Mouse (Mus musculus): ENCODE data around the gene Ppp4c. TPM values are rescaled to one million over a fixed set of nuclear protein-coding genes. Genes with fewer than 3 reads are reported as not detected.
A peak's percentile ranks its signal among the peaks of the same experiment; 100 is the strongest.

Gene Ppp4c
- polyA plus RNA-seq (2012; rRNA removed) = 175 and 184 TPM in 2 replicates

GRCm38 (mm10) chr7:126791851-126792720, at the start of gene Ppp4c:
Gene Ppp4c (minus strand): TSS chr7:126792496.
- H3K27me3 ChIP-seq (ENCODE audit: control insufficient read depth, insufficient read depth, low read length) = no peaks in the 10 kb centered on the region
- H3K4me3 ChIP-seq (ENCODE audit: extremely low read depth, insufficient read depth, insufficient read length) = peak within 1 kb of the TSS; percentile 83
- peak; percentile 95 to 97 for DNase-seq (ENCODE audit: low read depth in 1 of 2, low spot score in 2 of 2)
- WGBS = under 1% methylated on average over 82 of the region's 83 CpGs
- TF ChIP-seq CTCF (IDR thresholded peaks at IDR 0.05; ENCODE audit: extremely low read depth, insufficient read depth, insufficient read length, insufficient replicate concordance) (no peak), POLR2A (IDR thresholded peaks at IDR 0.05; ENCODE audit: low read depth, low read length) (peak; percentile 79)
- peak within 1 kb of the TSS; percentile 92 for H3K27ac ChIP-seq (ENCODE audit: insufficient read depth, low read length)
- H3K36me3 ChIP-seq (ENCODE audit: control insufficient read depth, insufficient read depth, low read length) = peaks cover 41% of the 10 kb centered on the region
- H3K4me1 ChIP-seq (ENCODE audit: control insufficient read depth, insufficient read depth, insufficient read length) = peaks cover 2% of the 10 kb centered on the region; the same call in 1 of the 2 replicates

GRCm38 (mm10) chr7:126833294-126833693, 41.0 kb upstream of the Ppp4c start:
- TF ChIP-seq CTCF (IDR thresholded peaks at IDR 0.05; ENCODE audit: extremely low read depth, insufficient read depth, insufficient read length, insufficient replicate concordance) (no peak), POLR2A (IDR thresholded peaks at IDR 0.05; ENCODE audit: low read depth, low read length) (no peak)
- Histone ChIP-seq H3K36me3 (ENCODE audit: control insufficient read depth, insufficient read depth, low read length) (no peaks in the 10 kb centered on the region), H3K27ac (ENCODE audit: insufficient read depth, low read length) (no peak overlapping the region), H3K27me3 (ENCODE audit: control insufficient read depth, insufficient read depth, low read length) (no peaks in the 10 kb centered on the region), H3K4me3 (ENCODE audit: extremely low read depth, insufficient read depth, insufficient read length) (no peak overlapping the region), H3K4me1 (ENCODE audit: control insufficient read depth, insufficient read depth, insufficient read length) (0 out of 2 replicates have a peak, but pooled peaks cover 2% of the 10 kb centered on the region)
- DNase-seq (ENCODE audit: low read depth in 1 of 2, low spot score in 2 of 2) = no peak
- 100% methylated on average over 1 of the region's 1 CpGs for WGBS

DNA sequence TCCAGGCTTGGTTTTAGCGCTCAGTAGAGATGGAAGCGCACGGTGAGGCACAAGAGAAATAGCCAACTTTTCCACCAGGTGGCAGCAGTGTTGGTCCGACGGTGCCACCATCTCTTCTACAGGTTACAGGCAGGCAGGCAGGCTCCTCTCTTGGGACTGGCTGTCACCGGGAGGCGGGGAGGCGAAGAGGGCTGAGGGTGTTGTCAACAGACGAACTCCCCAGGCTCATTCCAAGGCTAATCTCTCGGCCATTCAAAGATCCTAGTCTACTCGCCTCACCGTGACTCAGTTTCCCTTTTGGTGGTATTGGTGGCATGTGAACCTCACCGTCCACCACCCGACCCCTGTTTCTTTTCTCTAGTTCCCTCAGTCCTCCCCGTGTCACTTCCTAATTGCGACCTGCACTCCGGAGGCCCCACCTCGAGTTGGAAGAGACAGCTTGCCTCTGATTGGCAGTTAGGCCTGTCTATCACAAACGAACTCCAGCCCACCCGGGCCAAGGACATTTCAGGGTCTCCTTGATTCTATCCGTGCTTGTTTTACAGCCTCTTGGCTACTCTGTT, 39.8 kb upstream of the Ppp4c start:
- TF ChIP-seq CTCF (IDR thresholded peaks at IDR 0.05; ENCODE audit: extremely low read depth, insufficient read depth, insufficient read length, insufficient replicate concordance) = peak; percentile 86; the same call in 1 of the 2 replicates
- TF ChIP-seq POLR2A (IDR thresholded peaks at IDR 0.05; ENCODE audit: low read depth, low read length) = no peak
- peak; percentile 58 to 74 for DNase-seq (ENCODE audit: low read depth in 1 of 2, low spot score in 2 of 2)
- H3K27me3 ChIP-seq (ENCODE audit: control insufficient read depth, insufficient read depth, low read length) = no peaks in the 10 kb centered on the region
- 0 out of 2 replicates have a peak, but pooled peaks cover 2% of the 10 kb centered on the region for H3K4me1 ChIP-seq (ENCODE audit: control insufficient read depth, insufficient read depth, insufficient read length)
- H3K36me3 ChIP-seq (ENCODE audit: control insufficient read depth, insufficient read depth, low read length) = no peaks in the 10 kb centered on the region
- H3K4me3 ChIP-seq (ENCODE audit: extremely low read depth, insufficient read depth, insufficient read length) = peak overlapping the region; percentile 25; the same call in 1 of the 2 replicates
- 2% methylated on average over 21 of the region's 21 CpGs for WGBS
- no peak overlapping the region for H3K27ac ChIP-seq (ENCODE audit: insufficient read depth, low read length)

DNA sequence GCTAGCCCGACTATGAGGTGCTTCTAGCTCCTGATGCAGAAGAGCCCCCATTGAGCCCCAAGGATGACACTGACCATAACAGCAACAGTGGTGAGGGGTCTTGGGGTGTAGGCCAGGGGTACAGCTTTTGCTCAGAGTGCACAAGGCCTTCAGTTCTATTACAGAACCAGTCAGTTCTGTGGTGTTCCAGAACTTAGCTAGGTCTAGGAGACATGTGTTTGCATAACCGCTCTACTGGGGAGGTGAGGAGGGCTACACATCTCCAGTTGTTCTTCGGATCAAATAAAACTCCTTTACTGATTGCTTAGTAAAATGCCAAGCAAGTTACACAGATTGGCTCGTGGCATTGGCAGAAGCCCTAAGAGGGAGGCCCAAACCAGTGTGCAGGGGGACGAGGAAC, 39.2 kb upstream of the Ppp4c start, which contains the start of gene 4930451I11Rik:
TSS of gene 4930451I11Rik (minus strand) at position 101 of the 400 bp plus-strand sequence.
- WGBS = 64% methylated on average over 5 of the region's 5 CpGs
- Histone ChIP-seq H3K27me3 (ENCODE audit: control insufficient read depth, insufficient read depth, low read length) (no peaks in the 10 kb centered on the region), H3K4me3 (ENCODE audit: extremely low read depth, insufficient read depth, insufficient read length) (peak within 1 kb of the TSS; percentile 25; the same call in 1 of the 2 replicates), H3K4me1 (ENCODE audit: control insufficient read depth, insufficient read depth, insufficient read length) (0 out of 2 replicates have a peak, but pooled peaks cover 2% of the 10 kb centered on the region), H3K27ac (ENCODE audit: insufficient read depth, low read length) (no peak within 1 kb of the TSS), H3K36me3 (ENCODE audit: control insufficient read depth, insufficient read depth, low read length) (no peaks in the 10 kb centered on the region)
- DNase-seq (ENCODE audit: low read depth in 1 of 2, low spot score in 2 of 2) = no peak
- TF ChIP-seq POLR2A (IDR thresholded peaks at IDR 0.05; ENCODE audit: low read depth, low read length) (no peak), CTCF (IDR thresholded peaks at IDR 0.05; ENCODE audit: extremely low read depth, insufficient read depth, insufficient read length, insufficient replicate concordance) (no peak)

DNA sequence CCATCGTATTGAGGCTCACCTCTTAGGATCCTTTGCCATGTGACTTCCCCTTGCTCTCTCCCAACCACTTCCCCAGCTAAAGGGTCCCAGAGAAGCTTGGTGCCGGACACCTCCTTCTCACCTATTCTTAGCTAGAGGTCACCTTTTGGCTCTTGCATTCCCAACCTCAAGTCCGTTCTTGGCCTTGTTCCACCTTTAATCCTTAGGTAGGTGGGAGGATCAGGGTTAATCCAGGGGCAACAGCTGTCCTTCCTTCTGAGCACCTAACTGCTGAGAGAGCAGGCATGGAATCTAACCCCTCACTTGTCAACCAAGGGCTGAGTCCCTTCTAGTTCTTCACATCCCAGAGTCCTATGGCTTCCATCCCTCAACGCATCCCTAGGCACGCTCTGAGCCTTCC, 33.7 kb upstream of the Ppp4c start:
- WGBS = 71% methylated on average over 5 of the region's 5 CpGs
- no peaks in the 10 kb centered on the region for H3K36me3 ChIP-seq (ENCODE audit: control insufficient read depth, insufficient read depth, low read length)
- no peak overlapping the region for H3K4me3 ChIP-seq (ENCODE audit: extremely low read depth, insufficient read depth, insufficient read length)
- H3K4me1 ChIP-seq (ENCODE audit: control insufficient read depth, insufficient read depth, insufficient read length) = no peaks in the 10 kb centered on the region
- TF ChIP-seq CTCF (IDR thresholded peaks at IDR 0.05; ENCODE audit: extremely low read depth, insufficient read depth, insufficient read length, insufficient replicate concordance) = no peak
- TF ChIP-seq POLR2A (IDR thresholded peaks at IDR 0.05; ENCODE audit: low read depth, low read length) = no peak
- DNase-seq (ENCODE audit: low read depth in 1 of 2, low spot score in 2 of 2) = no peak
- H3K27me3 ChIP-seq (ENCODE audit: control insufficient read depth, insufficient read depth, low read length) = peaks cover 2% of the 10 kb centered on the region; the same call in 1 of the 2 replicates
- no peak overlapping the region for H3K27ac ChIP-seq (ENCODE audit: insufficient read depth, low read length)

DNA sequence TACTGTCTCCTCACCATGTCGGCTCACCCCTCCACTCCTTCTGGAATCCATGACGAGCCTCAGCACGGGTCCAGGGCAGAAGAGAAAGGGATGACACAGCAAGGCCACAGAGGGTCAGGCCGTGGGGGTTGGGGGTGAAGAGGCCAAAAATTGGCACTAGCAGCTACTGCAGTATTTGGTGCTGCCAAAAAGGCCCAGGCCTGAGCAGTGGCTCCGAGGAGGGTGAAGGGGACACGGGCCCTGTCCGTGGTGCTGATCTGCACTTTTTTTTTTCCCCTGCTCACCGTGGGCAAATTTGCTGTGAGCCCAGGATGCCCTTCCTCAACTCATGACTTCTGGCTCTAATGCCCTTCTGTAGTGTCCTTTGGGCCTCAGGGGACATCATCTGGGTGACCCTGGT, 33.1 kb upstream of the Ppp4c start:
- DNase-seq (ENCODE audit: low read depth in 1 of 2, low spot score in 2 of 2) = no peak
- Histone ChIP-seq H3K4me1 (ENCODE audit: control insufficient read depth, insufficient read depth, insufficient read length) (no peaks in the 10 kb centered on the region), H3K27ac (ENCODE audit: insufficient read depth, low read length) (no peak overlapping the region), H3K27me3 (ENCODE audit: control insufficient read depth, insufficient read depth, low read length) (peaks cover 2% of the 10 kb centered on the region; the same call in 1 of the 2 replicates), H3K36me3 (ENCODE audit: control insufficient read depth, insufficient read depth, low read length) (no peaks in the 10 kb centered on the region), H3K4me3 (ENCODE audit: extremely low read depth, insufficient read depth, insufficient read length) (no peak overlapping the region)
- WGBS = 32% methylated on average over 8 of the region's 8 CpGs
- TF ChIP-seq CTCF (IDR thresholded peaks at IDR 0.05; ENCODE audit: extremely low read depth, insufficient read depth, insufficient read length, insufficient replicate concordance) (no peak), POLR2A (IDR thresholded peaks at IDR 0.05; ENCODE audit: low read depth, low read length) (no peak)

Data from spleen, adult 2 months (tissue).